Mouse (Mus musculus) embryo, embryonic 10 days (tissue): ENCODE data around the gene Wipf3.

Source experiments
- DNase-seq: peaks from one replicate; pipeline ENCODE4 v3.0.0-alpha.2; 2015; ENCODE audit warnings: low spot score

Gene Wipf3

DNA sequence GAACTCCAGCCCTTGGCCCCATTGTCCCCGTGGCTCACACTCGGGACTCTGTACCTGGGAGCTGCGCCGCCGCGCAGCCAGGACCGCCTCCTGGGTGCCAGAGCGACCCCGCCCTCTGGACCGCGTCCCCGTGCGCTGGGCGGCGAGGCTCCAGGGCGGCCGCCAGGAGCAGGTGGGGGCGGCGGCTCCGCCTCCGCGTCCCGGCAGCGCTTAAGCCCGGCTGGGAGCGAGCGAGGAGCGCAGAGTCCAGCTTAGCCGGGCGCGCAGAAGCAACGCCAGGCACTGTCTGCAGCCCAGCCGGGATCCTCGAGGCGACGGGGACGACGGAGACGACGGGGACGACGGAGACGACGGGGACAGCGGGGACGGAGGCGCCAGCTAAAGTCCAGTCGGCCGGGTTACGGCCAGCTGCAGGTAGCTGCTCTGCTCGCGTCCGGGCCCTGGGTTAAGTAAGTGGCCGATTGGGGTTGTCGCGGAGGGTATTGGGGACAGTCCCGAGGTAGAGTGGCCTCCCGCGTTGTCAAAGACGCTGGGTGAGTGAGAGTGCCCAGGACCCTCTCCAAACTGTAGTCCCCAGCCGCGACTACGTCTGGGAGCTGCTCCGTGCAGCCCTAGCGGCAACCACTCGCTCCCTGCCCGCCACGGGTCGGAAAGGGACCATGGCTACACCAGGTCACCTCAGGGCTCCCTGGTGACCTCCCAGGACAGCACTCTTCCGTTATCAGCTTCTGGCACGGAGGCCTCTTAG lies at the start of gene Wipf3:
Wipf3 (plus strand) TSS at position 157 of the 748 bp plus-strand sequence.
- DNase-seq, result peak; percentile 69

DNA sequence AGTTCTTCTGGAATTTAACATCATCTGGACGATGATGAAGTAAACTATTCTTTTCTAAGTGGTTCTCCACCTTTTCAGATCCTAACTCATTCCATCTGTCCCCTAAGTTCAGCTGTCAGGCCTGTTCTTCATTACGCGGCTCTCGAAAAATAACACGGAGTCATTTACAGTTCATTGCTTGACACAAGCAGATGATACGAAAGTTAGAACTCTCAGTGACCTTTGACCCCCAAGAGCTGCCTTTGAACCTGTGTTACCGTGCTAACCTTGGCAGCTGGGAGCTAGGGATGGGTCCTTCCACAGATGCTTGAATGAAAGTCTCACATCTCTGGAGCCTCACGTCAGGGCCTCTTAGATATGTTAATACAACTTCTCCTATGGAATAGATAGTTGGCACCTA lies 46.8 kb upstream of the Wipf3 start:
- peak; percentile 84 for DNase-seq

DNA sequence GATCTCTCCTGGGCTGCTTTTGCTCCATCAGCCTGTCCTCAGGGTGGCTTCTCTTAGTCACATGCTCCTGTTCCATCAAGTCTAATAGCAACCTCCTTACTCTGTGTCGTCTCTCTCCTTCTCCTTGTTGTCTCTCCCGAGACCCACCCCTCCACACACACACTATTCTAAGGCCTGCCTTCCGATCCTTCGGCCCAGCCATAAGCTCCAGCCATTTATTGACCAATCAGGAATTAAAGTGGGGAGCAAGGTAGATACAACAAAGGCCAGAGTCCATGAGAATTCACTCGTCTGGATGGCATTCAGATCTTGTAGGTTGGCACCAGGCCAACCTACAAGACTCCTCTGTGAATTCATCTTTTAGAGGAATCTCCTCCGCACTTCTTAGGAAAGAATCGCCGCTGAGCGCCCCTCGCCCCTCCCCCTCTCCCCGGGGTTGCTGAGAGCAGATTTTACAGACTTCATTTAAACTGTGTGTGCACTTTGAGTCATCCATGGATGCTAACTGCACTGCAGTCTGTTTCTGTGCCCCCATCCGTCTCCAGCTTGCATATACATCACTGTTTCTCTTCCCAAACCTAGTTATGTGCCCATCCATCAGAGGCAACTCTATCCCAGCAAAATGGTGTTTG lies 45.4 kb upstream of the Wipf3 start:
- no peak for DNase-seq

DNA sequence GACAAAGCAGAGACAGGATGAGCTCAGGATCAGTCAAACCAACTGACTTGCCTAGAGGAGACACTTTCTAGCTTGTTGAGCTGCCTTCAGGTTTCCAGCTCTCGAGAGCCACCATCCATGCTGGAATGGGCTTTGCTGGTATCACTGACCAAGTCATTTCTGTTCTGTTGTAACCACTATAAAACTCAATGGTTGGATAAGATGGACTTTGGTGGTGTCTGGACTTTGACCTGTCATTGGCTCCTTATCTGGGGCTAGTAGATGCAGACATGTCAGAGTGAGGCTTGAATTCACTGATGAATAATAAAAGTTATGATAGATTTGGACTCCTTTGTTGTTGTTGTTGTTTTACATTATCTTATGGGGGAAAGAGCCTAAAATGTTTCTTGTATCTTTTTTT lies 44.6 kb upstream of the Wipf3 start:
- DNase-seq, result no peak

DNA sequence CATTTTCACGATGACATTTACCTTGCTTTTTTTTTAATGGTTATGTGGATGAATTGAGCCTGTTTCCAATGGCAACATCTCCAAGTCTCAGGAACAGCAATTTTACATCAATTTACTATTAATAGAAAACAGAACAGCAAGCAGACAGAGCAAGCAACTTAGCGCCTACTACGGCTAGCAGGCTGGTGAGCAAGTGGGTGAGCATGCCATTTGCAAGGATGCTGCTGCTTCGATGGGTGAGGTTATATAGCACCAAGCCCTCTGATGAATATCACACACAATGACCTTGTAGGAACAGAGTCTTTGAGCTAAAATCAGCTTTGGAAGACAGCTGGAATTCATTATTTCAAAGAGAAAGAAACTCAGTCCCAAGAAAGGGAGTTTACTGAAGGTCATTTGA lies 43.0 kb upstream of the Wipf3 start:
- no peak for DNase-seq

DNA sequence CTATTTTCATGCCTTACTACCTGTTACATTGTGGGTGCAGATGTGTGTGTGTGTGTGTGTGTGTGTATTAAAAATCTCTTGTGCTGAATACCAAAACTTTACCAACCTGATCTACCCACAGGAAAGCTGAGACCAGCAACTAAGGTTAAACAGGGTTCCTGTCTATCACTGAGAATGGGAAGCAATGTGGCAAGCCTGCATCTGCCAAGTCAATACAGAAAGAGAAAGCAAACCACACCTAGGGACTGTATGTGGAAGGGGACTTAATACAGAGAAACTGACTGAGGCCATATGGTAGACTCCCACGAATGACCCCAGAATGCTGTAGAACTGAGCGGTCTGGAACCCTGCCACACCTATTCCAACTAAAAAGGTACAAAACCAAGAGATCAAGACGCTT lies 42.4 kb upstream of the Wipf3 start:
- no peak for DNase-seq

DNA sequence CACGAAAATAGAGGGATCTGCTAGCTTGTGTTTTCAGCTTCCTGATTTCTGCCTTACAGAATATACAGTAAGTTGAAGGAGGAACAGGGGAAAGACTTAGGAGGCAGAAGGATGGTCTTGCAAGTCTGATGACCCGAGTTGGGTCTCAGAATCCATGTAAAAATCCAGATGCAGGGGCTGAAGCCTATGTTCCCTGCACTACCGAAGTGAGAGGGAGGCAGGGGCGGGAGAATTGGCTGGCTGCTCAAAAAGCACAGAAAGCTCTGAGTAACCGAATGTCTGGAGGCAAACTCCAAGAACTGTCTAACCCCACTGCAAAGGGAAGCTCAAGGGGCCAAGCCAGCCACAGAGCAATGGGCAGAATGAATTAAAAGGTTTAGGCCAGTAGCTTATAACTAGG lies 41.7 kb upstream of the Wipf3 start:
- DNase-seq, result no peak

DNA sequence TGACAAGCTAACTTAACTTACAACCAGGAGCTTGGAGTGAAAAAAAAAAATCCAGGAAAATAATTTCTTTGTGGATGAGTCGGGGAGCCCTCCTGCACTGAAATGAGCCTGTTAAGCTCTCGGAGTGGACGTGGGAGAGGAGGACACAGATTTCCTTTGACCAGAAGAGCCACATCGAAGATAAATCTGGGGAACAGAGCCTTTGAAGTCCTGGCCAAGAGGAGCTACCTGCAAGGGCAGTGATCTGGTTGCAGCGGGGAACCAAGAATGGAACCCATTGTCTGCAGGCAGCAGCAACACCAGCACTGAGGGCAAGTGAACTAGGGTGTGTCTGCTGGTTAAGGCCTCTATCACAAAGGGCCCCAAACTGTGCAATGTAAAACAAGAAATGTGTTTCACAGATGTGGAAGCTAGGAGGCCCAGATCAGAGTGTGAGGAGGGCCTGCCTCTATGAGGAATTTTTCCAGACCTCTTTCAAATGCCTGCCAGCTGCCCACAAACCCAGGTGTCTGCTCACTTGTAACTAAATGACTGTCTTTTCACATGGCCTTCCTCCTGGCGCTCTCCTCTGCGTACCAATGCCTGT lies 40.6 kb upstream of the Wipf3 start:
- DNase-seq, result peak; percentile 45

DNA sequence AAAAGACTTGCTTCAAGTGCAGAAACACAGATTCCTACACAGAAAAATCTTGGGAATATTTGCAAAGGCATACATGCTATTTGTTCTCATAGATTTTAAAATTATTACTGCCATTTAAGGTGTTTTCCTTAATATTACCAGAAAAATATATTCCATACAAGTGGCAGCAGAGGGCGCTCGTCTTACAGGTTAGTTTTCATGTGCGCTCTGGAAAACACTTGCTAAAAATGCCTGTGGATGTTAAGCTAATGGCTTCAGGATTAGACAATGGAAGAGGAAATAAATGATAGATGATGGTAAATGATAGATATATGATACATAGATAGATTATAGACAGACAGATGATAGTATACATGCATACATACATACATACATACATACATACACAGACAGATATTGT lies 37.6 kb upstream of the Wipf3 start:
- DNase-seq, result peak; percentile 87

DNA sequence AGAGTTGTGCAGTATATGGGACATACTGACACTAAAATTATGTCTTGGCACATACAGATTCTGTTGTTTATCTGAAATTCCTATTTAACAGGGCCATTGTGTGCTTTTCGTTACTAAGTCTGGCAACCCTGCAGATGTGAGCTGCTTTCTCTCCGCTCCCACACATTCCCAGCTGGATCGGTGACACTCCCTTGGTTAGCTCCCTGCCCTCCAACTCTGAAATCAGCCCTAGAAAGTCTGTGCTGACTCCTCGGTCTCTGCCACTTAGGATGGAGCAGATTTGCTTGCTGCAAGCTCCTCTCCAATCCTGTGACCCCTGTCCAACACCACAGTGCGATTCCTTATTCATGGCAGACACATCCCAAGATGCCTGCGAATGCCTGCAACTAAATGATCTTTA lies 35.5 kb upstream of the Wipf3 start:
- no peak for DNase-seq

DNA sequence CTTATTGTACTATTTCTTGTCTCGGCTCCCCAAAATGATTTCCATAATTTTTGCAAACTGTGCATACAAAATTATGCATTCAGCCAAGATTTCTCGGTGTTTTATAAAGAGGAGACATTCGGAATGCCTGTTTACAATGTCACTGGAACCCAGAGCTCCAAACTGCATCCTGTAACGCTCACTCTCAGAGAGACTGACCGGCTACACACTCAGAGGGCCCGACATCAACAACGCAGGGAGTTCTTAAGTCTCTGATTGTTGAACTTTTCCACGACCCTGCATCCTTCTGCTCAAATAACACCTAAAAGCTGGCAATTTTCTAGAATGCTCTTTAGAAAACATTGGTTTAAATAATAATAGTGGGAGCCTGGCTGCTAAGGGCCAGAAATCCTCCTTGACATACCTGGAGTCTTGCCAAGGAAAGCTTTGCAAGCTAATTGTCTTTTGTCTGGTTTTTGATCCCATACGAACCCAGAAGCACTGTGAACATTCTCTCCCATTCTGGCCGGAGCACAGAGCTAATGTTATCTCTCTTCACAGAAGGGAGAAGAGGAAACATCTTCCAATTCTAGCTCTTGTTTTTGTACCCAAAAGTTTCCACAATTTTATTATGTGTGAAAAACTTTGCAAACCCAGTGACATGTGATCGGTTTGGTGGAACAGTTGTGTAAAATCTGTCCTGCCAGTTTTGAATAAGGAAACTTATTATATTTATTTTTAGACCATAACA lies 30.0 kb upstream of the Wipf3 start:
- no peak for DNase-seq

DNA sequence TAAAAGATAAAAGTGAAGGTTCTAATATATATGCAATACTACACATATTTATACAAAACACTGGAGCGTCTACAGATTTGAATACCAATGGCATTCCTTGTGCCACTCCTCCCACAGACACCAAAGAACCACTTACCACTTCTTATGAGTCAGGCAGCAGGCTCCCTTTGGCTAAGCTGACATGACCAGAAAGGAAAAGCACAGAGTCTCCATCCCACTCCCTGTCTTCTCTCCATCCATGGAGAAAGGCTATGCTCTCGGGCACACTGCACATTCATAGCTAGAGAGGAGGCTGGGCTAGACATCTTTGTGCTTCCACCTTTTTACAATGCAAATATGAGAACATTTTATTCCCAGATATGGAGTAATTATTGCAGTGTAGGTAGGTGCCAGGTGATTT lies 27.9 kb upstream of the Wipf3 start:
- no peak for DNase-seq

DNA sequence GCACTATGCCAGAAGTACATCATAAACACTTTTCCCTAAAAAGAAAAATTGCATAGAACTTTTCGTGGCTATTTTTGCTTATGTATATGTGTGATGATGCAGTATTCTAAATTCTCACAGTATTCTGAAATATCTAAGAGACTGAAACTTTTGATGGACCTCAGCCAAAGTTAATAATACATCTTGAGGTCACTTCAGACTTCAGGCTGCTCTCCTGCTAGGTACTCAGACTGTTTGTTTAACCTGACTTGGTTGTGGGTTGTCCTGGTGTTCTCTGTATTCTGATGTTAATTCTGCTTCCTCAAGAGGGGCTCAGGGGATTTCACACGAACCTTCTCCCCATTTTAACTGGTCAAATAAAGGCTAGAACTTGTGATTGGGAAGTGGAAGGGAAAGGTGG lies 24.5 kb upstream of the Wipf3 start:
- DNase-seq, result no peak

DNA sequence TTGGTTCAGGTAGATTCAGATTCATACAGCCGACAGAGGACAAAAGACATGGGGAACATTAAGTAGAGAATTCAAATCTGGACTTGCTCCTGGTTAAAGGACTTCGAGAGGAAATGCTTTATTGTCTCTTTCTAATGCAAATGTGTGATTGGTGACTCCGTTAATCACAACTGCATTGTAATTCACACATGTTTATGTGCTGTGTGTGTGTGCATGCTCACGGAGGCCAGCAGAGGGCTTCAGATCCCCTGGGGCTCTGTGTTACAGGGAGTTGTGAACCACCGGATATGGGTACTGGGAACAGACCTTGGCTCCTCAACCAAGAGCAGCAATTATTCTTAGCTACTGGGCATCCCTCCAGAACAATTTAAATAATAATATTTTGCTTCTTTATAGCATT lies 23.3 kb upstream of the Wipf3 start:
- no peak for DNase-seq

DNA sequence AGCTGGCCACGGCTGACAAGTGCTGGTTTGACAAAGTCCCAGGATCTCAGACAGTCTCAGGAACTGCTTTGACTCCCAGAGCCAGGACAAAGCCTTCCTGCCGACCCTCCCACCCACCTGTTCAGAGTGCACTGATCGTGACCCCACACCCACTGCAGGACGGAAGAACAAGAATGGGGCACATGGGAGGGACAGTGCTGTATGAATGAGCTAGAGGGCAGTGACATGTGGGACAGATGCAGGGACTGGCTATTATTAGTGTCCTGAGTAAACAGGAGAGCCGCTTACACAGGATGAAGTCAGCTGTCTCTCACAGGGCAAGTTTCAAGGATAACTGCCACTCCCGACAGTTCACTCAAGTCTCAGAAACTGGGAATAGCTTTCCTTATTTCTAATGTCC lies 20.1 kb upstream of the Wipf3 start:
- peak; percentile 18 for DNase-seq

DNA sequence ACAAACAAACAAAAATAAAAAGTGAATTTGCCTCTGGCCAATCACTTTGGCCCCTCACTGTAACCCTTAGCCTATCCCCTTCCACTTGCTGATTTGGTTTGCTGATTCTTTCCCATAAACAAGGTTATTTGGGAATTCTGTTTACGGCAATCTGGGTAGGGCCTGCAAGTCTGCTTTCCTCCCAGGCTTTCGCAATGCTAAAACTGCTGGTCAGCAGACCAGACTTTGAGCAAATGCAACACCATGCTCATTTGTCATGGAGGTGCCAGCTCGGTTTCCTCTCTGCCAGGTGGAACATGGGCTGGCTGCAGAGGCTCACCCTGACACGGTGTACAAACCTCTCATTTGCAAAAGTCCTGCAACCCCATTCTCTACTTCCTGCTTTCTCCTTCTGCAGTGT lies 19.0 kb upstream of the Wipf3 start:
- no peak for DNase-seq

DNA sequence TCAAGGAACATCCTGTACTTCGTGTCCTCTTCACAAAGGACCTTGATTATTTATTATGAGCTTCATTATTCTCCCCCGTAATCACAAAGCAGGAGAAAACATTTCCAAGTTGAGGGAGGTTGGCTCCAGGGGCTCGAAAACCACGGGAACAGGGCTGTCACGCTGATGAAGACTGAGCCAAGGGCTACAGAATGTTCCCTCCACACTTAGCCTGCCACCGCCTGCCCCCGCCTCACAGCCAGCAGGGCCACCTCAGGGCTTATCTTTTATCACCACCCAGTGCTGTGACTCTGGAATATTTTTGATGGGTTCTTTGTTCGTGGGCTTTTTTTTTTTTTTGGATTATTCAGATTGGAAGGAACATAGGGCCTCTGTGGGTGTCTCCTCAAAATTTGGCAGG lies 17.8 kb upstream of the Wipf3 start:
- DNase-seq, result no peak

DNA sequence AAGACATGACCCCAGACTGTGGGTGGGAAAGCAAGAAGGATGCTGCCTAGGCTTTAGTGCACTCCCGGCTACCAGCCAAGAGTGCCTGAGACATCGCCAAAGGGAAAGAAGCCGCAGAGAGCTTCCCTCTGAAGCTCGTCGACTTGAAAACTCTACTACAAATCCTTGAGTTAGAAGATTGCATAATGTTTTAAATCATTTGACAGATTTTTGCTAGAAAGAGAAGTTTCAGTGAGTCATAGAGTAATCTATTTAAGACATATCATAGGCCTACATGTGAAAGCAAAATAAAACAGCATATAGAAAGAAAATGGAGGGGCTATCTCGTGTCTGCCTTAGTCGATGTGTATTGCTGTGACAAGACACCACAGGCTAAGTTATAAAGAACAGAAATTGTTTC lies 16.5 kb upstream of the Wipf3 start:
- no peak for DNase-seq

DNA sequence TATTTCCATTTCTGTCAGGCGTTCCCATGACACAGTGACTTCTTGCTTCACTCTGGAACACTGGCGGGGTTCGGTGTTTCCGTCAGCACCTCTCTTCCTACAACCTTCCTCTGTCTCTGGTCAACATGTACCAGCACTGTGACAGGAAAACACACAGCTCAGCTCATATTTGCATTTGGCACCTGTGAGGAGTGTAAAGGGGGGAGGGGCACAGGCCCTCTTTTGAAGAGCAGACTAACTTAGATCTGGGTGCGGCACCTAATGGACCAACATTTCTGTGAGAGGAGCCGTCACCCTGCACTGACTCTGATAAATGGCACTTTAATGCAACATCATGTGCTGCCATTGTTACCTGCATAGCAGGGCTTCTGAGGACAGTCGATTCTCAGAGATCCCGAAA lies 4.2 kb upstream of the Wipf3 start:
- no peak for DNase-seq

DNA sequence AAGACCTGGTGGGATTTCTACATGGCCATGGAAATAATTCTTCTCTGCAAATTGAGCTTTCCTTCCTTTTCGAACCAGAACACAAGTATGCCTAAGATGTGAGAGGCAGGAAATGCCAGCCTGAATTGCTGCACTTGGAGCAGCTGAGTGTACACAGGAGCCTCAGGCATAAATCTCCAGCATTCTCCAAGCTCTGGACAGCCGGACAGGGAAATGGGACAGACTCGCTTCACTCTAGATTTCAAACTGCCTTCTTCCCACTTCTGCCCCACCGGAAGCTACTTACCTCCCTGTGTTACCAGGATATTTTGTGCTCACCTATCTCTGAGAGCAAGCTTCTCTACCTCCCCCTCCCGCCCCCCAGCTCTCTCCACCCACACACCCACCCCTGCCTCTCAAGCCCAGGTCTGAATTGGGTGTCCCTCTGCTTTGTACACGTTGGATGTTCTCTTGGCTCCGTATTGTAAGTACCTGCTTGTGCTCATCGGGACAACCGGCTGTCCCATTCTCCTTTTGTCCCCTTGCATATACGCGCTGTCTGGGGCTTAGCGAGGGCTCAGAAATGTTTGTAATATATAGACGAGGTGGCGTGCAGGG lies 455 bp upstream of the Wipf3 start:
- DNase-seq, result peak; percentile 43

DNA sequence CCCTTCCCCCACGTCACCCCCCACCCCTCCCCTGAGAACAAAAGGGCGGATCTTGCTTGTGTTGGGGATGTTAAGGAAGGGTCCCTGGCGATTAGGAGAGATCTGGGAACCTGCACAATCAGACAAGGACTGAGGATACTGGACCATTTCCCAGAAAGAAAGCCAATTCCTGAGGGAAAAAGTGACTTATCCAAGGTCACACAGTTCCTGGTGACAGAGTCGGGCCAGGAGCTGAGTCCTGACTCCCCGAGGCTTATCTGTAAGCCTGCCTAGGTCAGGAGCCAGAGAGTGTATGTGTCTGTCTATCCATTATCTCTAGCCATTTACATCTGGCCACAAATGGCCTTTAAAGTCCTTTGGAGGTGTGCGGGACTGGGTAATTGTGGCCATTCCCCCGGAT lies 818 bp downstream of the Wipf3 start:
- DNase-seq, result no peak

DNA sequence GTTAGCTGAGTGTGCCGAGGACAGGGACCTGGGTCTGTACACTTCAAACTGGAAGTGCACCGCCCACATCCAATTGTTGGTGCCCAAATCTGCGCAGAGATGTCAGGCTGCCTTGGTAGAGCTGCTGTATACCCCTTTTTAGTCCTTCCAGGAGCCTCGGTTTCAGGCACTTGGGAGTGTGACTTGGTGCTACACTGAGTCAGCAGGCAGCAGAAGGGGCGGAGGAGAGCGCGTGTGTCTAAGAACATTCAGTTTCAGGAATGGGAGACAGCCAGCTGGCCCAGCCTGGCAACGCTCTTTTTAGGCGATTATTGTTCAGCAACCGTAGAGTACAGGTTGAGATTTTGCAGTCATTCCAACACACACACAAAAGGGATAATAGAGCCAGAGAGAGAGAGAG lies 2.4 kb downstream of the Wipf3 start:
- DNase-seq, result no peak

DNA sequence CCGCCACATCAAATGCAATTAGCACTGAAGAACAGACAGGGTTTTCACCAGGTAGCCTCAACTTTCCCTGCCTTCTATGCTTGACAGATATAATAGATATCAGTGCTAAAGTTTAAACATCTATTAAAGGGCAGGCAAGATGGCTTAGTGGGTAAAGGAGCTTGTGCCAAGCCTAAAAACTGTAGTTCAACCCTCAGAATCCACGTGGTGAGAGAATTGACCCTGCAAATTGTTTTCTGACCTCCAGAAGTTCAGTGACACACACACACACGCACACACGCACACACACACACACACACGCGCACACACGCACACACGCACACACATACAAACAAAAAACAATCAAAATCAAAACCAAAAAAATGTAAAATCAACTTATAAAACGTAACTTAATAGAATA lies 2.8 kb downstream of the Wipf3 start:
- no peak for DNase-seq
